Mouse (Mus musculus): ENCODE data around the gene Zfp503. TPM values are rescaled to one million over a fixed set of nuclear protein-coding genes. Genes with fewer than 3 reads are reported as not detected.

The Zfp503 gene
- polyA plus RNA-seq, 1 experiment from 2014 or later = 19.4 TPM

- peak overlapping the region; percentile 44; the same call in 1 of the 2 replicates for H3K9ac ChIP-seq (replicated peaks)
- peaks cover 35% of the 10 kb centered on the region for H3K27me3 ChIP-seq
- peak; percentile 20; the same call in 1 of the 2 replicates for ATAC-seq (ENCODE audit: low FRiP score, low read depth)
- no peaks in the 10 kb centered on the region for H3K36me3 ChIP-seq
- peak overlapping the region; percentile 90 for H3K4me3 ChIP-seq
- H3K4me1 ChIP-seq = peaks cover 67% of the 10 kb centered on the region
- under 1% methylated on average over 26 of the region's 26 CpGs for WGBS
- peak overlapping the region; percentile 98 for H3K27ac ChIP-seq (replicated peaks)
- H3K4me2 ChIP-seq (replicated peaks) = peak overlapping the region; percentile 89
- no peaks in the 10 kb centered on the region for H3K9me3 ChIP-seq
These were observed 1.9 kb upstream of the Zfp503 start for GRCm38 (mm10) chr14:21991251-21991780.

- ATAC-seq (ENCODE audit: low FRiP score, low read depth) = no peak
- peak overlapping the region; percentile 90 for H3K4me3 ChIP-seq
- H3K4me2 ChIP-seq (replicated peaks) = peak overlapping the region; percentile 89
- peak overlapping the region; percentile 62 for H3K9ac ChIP-seq (replicated peaks)
- no peaks in the 10 kb centered on the region for H3K36me3 ChIP-seq
- H3K27ac ChIP-seq (replicated peaks) = peak overlapping the region; percentile 98
- H3K27me3 ChIP-seq = peaks cover 33% of the 10 kb centered on the region
- WGBS = under 1% methylated on average over 31 of the region's 31 CpGs
- H3K4me1 ChIP-seq = peaks cover 67% of the 10 kb centered on the region
- H3K9me3 ChIP-seq = no peaks in the 10 kb centered on the region
These were observed 1.1 kb upstream of the Zfp503 start for GRCm38 (mm10) chr14:21990321-21991021.

GRCm38 (mm10) chr14:21988577-21989290, 667 bp downstream of the Zfp503 start:
- no peak for ATAC-seq (ENCODE audit: low FRiP score, low read depth)
- peaks cover 63% of the 10 kb centered on the region for H3K4me1 ChIP-seq
- 0 out of 2 replicates have a peak, but pooled peaks cover 6% of the 10 kb centered on the region for H3K36me3 ChIP-seq
- H3K4me2 ChIP-seq (replicated peaks) = peak overlapping the region; percentile 89
- H3K9me3 ChIP-seq = no peaks in the 10 kb centered on the region
- H3K9ac ChIP-seq (replicated peaks) = peak overlapping the region; percentile 62
- under 1% methylated on average over 26 of the region's 26 CpGs for WGBS
- peaks cover 26% of the 10 kb centered on the region for H3K27me3 ChIP-seq
- H3K27ac ChIP-seq (replicated peaks) = peak overlapping the region; percentile 98
- H3K4me3 ChIP-seq = peak overlapping the region; percentile 90

- H3K4me2 ChIP-seq (replicated peaks) = peak overlapping the region; percentile 89
- H3K9me3 ChIP-seq = no peaks in the 10 kb centered on the region
- H3K36me3 ChIP-seq = 0 out of 2 replicates have a peak, but pooled peaks cover 6% of the 10 kb centered on the region
- H3K9ac ChIP-seq (replicated peaks) = peak overlapping the region; percentile 92
- H3K4me3 ChIP-seq = peak overlapping the region; percentile 90
- H3K27me3 ChIP-seq = peaks cover 21% of the 10 kb centered on the region
- WGBS = under 1% methylated on average over 59 of the region's 74 CpGs
- peak overlapping the region; percentile 98 for H3K27ac ChIP-seq (replicated peaks)
- ATAC-seq (ENCODE audit: low FRiP score, low read depth) = peak; percentile 76
- peaks cover 64% of the 10 kb centered on the region for H3K4me1 ChIP-seq
These were observed 1.5 kb downstream of the Zfp503 start for GRCm38 (mm10) chr14:21987660-21988576.

- Histone ChIP-seq H3K4me3 (peak overlapping the region; percentile 90), H3K9ac (replicated peaks) (peak overlapping the region; percentile 92), H3K36me3 (0 out of 2 replicates have a peak, but pooled peaks cover 6% of the 10 kb centered on the region), H3K27me3 (peaks cover 15% of the 10 kb centered on the region), H3K27ac (replicated peaks) (peak overlapping the region; percentile 98), H3K9me3 (no peaks in the 10 kb centered on the region), H3K4me1 (peaks cover 67% of the 10 kb centered on the region), H3K4me2 (replicated peaks) (peak overlapping the region; percentile 89)
- WGBS = 1% methylated on average over 44 of the region's 61 CpGs
- ATAC-seq (ENCODE audit: low FRiP score, low read depth) = peak; percentile 2
These were observed 2.4 kb downstream of the Zfp503 start for GRCm38 (mm10) chr14:21986733-21987659.

GRCm38 (mm10) chr14:21985981-21986732, 3.2 kb downstream of the Zfp503 start:
- Histone ChIP-seq H3K27ac (replicated peaks) (peak overlapping the region; percentile 98), H3K4me3 (peak overlapping the region; percentile 90), H3K9me3 (no peaks in the 10 kb centered on the region), H3K36me3 (0 out of 2 replicates have a peak, but pooled peaks cover 6% of the 10 kb centered on the region), H3K4me2 (replicated peaks) (peak overlapping the region; percentile 89), H3K4me1 (peaks cover 65% of the 10 kb centered on the region), H3K9ac (replicated peaks) (peak overlapping the region; percentile 92), H3K27me3 (peaks cover 15% of the 10 kb centered on the region)
- WGBS = under 1% methylated on average over 61 of the region's 62 CpGs
- no peak for ATAC-seq (ENCODE audit: low FRiP score, low read depth)

GRCm38 (mm10) chr14:21985426-21985931, 3.9 kb downstream of the Zfp503 start:
- peak overlapping the region; percentile 90 for H3K4me3 ChIP-seq
- H3K9me3 ChIP-seq = no peaks in the 10 kb centered on the region
- no peak for ATAC-seq (ENCODE audit: low FRiP score, low read depth)
- H3K27me3 ChIP-seq = peaks cover 18% of the 10 kb centered on the region
- peaks cover 59% of the 10 kb centered on the region for H3K4me1 ChIP-seq
- under 1% methylated on average over 37 of the region's 37 CpGs for WGBS
- 0 out of 2 replicates have a peak, but pooled peaks cover 6% of the 10 kb centered on the region for H3K36me3 ChIP-seq
- H3K4me2 ChIP-seq (replicated peaks) = peak overlapping the region; percentile 89
- peak overlapping the region; percentile 92 for H3K9ac ChIP-seq (replicated peaks)
- peak overlapping the region; percentile 98 for H3K27ac ChIP-seq (replicated peaks)

- no peak for ATAC-seq (ENCODE audit: low FRiP score, low read depth)
- Histone ChIP-seq H3K4me1 (peaks cover 53% of the 10 kb centered on the region), H3K27ac (replicated peaks) (peak overlapping the region; percentile 98), H3K27me3 (peaks cover 20% of the 10 kb centered on the region), H3K4me2 (replicated peaks) (peak overlapping the region; percentile 89), H3K36me3 (0 out of 2 replicates have a peak, but pooled peaks cover 6% of the 10 kb centered on the region), H3K4me3 (peak overlapping the region; percentile 90), H3K9ac (replicated peaks) (peak overlapping the region; percentile 92), H3K9me3 (no peaks in the 10 kb centered on the region)
- 1% methylated on average over 49 of the region's 49 CpGs for WGBS
These were observed 4.5 kb downstream of the Zfp503 start for GRCm38 (mm10) chr14:21984757-21985425.

GRCm38 (mm10) chr14:21983950-21984730, 5.3 kb downstream of the Zfp503 start:
- Histone ChIP-seq H3K4me2 (replicated peaks) (peak overlapping the region; percentile 89), H3K9ac (replicated peaks) (peak overlapping the region; percentile 92), H3K36me3 (0 out of 2 replicates have a peak, but pooled peaks cover 6% of the 10 kb centered on the region), H3K27ac (replicated peaks) (peak overlapping the region; percentile 71; the same call in 1 of the 2 replicates), H3K4me1 (peaks cover 46% of the 10 kb centered on the region), H3K4me3 (peak overlapping the region; percentile 90), H3K9me3 (no peaks in the 10 kb centered on the region), H3K27me3 (peaks cover 20% of the 10 kb centered on the region)
- 2% methylated on average over 18 of the region's 18 CpGs for WGBS
- no peak for ATAC-seq (ENCODE audit: low FRiP score, low read depth)

Data from midbrain, embryonic 12.5 days (tissue).